Mouse (Mus musculus) heart, postnatal 0 days (tissue): ENCODE measurements at regions not wholly inside any gene's neighbourhood (a gene's known extent, or its start where the extent isn't known, plus 50 kb on each side); places are given as distances from the start of the nearest gene placed in this dataset.

Source experiments
- CTCF ChIP-seq: IDR thresholded peaks from 2 replicates; pipeline ENCODE4 v1.5.1; 2016; ENCODE audit warnings: antibody characterized with exemption, control low read depth, low read depth
- EP300 ChIP-seq: IDR thresholded peaks from 2 replicates; pipeline ENCODE4 v1.6.1; 2016; ENCODE audit warnings: antibody characterized with exemption, low read depth

DNA sequence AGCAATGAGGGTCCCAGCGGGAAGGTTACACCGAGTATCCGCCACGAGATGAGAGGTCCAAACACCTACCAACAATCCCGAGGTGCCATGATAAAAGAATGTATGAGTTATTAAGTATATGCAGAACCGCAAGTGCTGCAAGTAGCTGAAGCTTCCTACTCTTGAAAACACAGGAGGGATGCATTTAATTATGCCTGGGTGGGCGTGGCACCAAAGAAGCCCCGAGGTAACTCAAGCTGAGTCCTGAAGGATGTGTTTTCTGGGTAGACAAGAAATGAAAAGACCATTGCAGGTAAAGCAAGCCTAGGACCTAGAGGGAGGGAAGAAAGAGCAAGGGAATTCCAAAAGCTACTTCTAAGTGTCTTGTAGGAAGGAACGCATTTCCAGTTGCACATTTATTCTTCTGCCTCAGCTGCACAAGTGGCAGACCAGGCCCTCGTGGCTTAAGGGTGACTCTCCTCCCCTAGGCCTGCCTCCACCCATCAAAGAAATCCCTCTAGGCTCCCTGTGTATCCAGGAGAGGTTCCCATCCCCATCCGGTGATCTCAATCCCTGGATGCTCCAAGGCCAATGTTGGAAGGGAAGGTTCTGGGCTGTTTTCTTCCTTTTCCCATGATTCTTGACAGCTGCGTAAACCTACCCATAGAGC is 104.2 kb upstream of the Mgme1 start:
- TF ChIP-seq CTCF (no peak), EP300 (no peak)
